Mouse (Mus musculus) bone marrow, adult 2 months (tissue): ENCODE measurements around the gene Abr.

ENCODE experiments used
- CTCF ChIP-seq: fragments of 200-500 bp; IDR thresholded peaks from 2 replicates; pipeline ENCODE4 v1.5.1; 2011; ENCODE audit warnings: low read length, control low read depth; ENCODE audit not compliant: control insufficient read depth, insufficient read depth
- POLR2A ChIP-seq: fragments of 200-500 bp; IDR thresholded peaks from 2 replicates; pipeline ENCODE4 v1.6.1; 2011; ENCODE audit warnings: low read depth, mild to moderate bottlenecking, control low read depth, low read length, borderline replicate concordance; ENCODE audit not compliant: control insufficient read depth

DNA sequence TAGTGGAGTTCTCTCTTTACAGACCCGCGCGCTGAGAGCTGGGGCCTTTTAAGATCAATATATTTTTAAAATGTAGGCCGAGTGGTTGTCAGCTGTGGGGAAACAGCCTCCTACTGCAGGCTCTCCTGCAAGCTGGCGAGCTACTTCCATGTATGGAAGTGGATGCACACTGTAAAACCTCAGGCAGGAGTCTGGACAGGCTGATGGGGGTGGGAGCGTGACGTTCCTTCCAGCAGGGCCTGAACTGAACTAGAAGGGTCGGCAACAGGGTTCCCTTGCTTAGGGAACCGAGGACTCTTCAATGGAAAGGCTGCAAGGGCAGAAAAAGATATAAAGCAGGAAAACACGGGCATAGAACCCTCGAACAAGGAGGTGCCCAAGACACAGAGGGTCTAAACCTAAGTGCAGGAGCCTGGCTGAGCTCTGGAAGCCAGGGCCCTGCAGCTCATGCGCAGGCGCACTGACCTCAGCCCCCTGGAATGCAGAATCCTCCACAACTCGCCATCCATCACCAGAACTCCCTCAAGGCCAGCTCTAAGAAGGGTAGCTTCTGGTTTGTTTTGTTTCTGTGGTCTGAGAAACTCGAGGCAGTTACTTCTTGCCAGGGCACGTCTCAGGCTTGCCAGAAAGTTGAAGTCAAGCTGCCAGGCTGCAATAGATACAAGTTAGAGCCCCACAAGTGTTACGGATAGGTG, 247.5 kb downstream of the Abr start:
- TF ChIP-seq POLR2A = no peak
- no peak for TF ChIP-seq CTCF
